Comparison of ENCODE assay signal across 8 mouse cellular contexts in the genomic region with DNA sequence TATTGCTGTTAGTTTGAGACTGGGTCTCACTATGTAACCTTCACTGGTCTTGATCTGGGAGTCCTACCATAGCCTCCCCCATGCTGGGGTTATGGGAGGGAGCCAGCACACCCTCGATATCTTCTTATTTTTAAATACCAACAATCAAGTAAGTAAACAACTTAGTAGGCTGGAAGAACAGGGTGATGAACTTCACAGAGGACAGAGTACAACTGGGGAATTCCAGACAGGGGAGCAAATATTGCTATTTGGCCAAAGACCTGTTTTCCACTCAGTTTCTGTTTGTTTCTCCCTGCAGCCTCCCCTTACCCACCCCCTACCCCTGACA. TPM values are rescaled to one million over a fixed set of nuclear protein-coding genes. Genes with fewer than 3 reads are reported as not detected.
DNase-seq lines count a peak whose midpoint lies in the region; ATAC-seq lines count a peak whose summit lies in the region.

No protein-coding gene starts in this region.

- no peaks in the 10 kb centered on the region for H3K36me3 ChIP-seq in heart, embryonic 16.5 days (ENCODE audit: control insufficient read depth, insufficient read depth)
- H3K36me3 ChIP-seq in hindbrain, embryonic 13.5 days = peaks cover 8% of the 10 kb centered on the region
- H3K36me3 ChIP-seq in midbrain, embryonic 13.5 days = peaks cover 5% of the 10 kb centered on the region; the same call in 1 of the 2 replicates

- no peaks in the 10 kb centered on the region for H3K9me3 ChIP-seq in heart, embryonic 16.5 days (replicated peaks; ENCODE audit: control insufficient read depth, low read length)
- no peaks in the 10 kb centered on the region for H3K9me3 ChIP-seq in hindbrain, embryonic 13.5 days
- no peaks in the 10 kb centered on the region for H3K9me3 ChIP-seq in midbrain, embryonic 13.5 days

- H3K27ac ChIP-seq in heart, embryonic 16.5 days (ENCODE audit: low read length) = peak overlapping the region; percentile 87; the same call in 1 of the 2 replicates
- H3K27ac ChIP-seq in brown adipose tissue, adult 24 weeks (replicated peaks; ENCODE audit: low read depth, low read length) = peak overlapping the region; percentile 97
- 0 out of 2 replicates have a peak overlapping the region, but pooled peaks have one; percentile 96 for H3K27ac ChIP-seq in hindbrain, embryonic 13.5 days
- H3K27ac ChIP-seq in midbrain, embryonic 13.5 days = no peak overlapping the region

- peak overlapping the region; percentile 78 for H3K4me3 ChIP-seq in heart, embryonic 16.5 days (ENCODE audit: low read length)
- peak overlapping the region; percentile 86 for H3K4me3 ChIP-seq in brown adipose tissue, adult 24 weeks (ENCODE audit: insufficient read depth, low read depth, low read length)
- peak overlapping the region; percentile 63 for H3K4me3 ChIP-seq in hindbrain, embryonic 13.5 days
- H3K4me3 ChIP-seq in midbrain, embryonic 13.5 days (replicated peaks) = peak overlapping the region; percentile 56

- ATAC-seq in heart, embryonic 16.5 days (replicated peaks; ENCODE audit: extremely low read depth, insufficient read depth, low FRiP score) = no peak
- ATAC-seq in hindbrain, embryonic 13.5 days (ENCODE audit: low FRiP score) = no peak
- ATAC-seq in midbrain, embryonic 13.5 days = no peak
- ATAC-seq in megakaryocyte-erythroid progenitor cell, adult 5-6 weeks (replicated peaks; ENCODE audit: low FRiP score, low TSS enrichment, poor library complexity, severe bottlenecking) = no peak

- peak overlapping the region; percentile 81 for H3K4me2 ChIP-seq in heart, embryonic 16.5 days (ENCODE audit: low read depth, low read length)
- peak overlapping the region; percentile 89 for H3K4me2 ChIP-seq in hindbrain, embryonic 13.5 days
- peak overlapping the region; percentile 75 for H3K4me2 ChIP-seq in midbrain, embryonic 13.5 days (replicated peaks)

- peaks cover 8% of the 10 kb centered on the region for H3K4me1 ChIP-seq in heart, embryonic 16.5 days (ENCODE audit: control insufficient read depth, insufficient read depth, low read length)
- peaks cover 25% of the 10 kb centered on the region for H3K4me1 ChIP-seq in brown adipose tissue, adult 24 weeks (ENCODE audit: control insufficient read depth, insufficient read depth, insufficient read length, low read length)
- peaks cover 18% of the 10 kb centered on the region for H3K4me1 ChIP-seq in hindbrain, embryonic 13.5 days (replicated peaks)
- peaks cover 16% of the 10 kb centered on the region for H3K4me1 ChIP-seq in midbrain, embryonic 13.5 days (replicated peaks)

- DNase-seq in heart, adult 9 months (ENCODE audit: low spot score in 2 of 2) = no peak
- DNase-seq in natural killer cell, adult 2 months (ENCODE audit: low spot score in 2 of 2) = no peak
- no peak for DNase-seq in embryo, embryonic 10.5 days (ENCODE audit: low spot score)

- no peaks in the 10 kb centered on the region for H3K27me3 ChIP-seq in heart, embryonic 16.5 days (ENCODE audit: control insufficient read depth, insufficient read depth, low read length)
- H3K27me3 ChIP-seq in hindbrain, embryonic 13.5 days = no peaks in the 10 kb centered on the region
- H3K27me3 ChIP-seq in midbrain, embryonic 13.5 days = no peaks in the 10 kb centered on the region

- peak overlapping the region; percentile 86 for H3K9ac ChIP-seq in heart, embryonic 16.5 days (ENCODE audit: low read length)
- peak overlapping the region; percentile 86 for H3K9ac ChIP-seq in hindbrain, embryonic 13.5 days
- peak overlapping the region; percentile 74 for H3K9ac ChIP-seq in midbrain, embryonic 13.5 days (replicated peaks)

- 50% methylated on average over 1 of the region's 1 CpGs for WGBS in heart, embryonic 16.5 days
- WGBS in hindbrain, embryonic 13.5 days = 78% methylated on average over 1 of the region's 1 CpGs
- 48% methylated on average over 1 of the region's 1 CpGs for WGBS in midbrain, embryonic 13.5 days

RNA-seq across cellular contexts. Expression of gene 1600014C10Rik, which starts 1.4 kb away (rescaled TPM):
- polyA plus RNA-seq in heart, embryonic 16.5 days (2015; fragmentation: Nextera tagmentation; extraction: Ambion mirVana) = 20.0 and 25.9 TPM in 2 replicates
- 56.3 and 63.9 TPM in 2 replicates for polyA plus RNA-seq in brown adipose tissue, adult 24 weeks (2012; ENCODE audit: insufficient read depth, insufficient read length, missing spikeins)
- polyA plus RNA-seq in hindbrain, embryonic 13.5 days (2015; fragmentation: Nextera tagmentation; extraction: Ambion mirVana) = 26.1 and 27.5 TPM in 2 replicates
- polyA plus RNA-seq in midbrain, embryonic 13.5 days (2015; fragmentation: Nextera tagmentation; extraction: Ambion mirVana) = 21.7 and 22.6 TPM in 2 replicates
- 8.6 and 9.2 TPM in 2 replicates for total RNA-seq in megakaryocyte-erythroid progenitor cell, adult 5-6 weeks (2014; fragmentation: Nextera tagmentation)
- 4.9 and 9.2 TPM in 2 replicates for total RNA-seq in megakaryocyte-erythroid progenitor cell, adult 5-6 weeks (2017)

RNA-seq across cellular contexts. Expression of gene Plekhf1, which starts 43.4 kb away (rescaled TPM):
- 7.3 and 7.7 TPM in 2 replicates for polyA plus RNA-seq in heart, embryonic 16.5 days (2015; fragmentation: Nextera tagmentation; extraction: Ambion mirVana)
- 1.1 and 3.3 TPM in 2 replicates for polyA plus RNA-seq in brown adipose tissue, adult 24 weeks (2012; ENCODE audit: insufficient read depth, insufficient read length, missing spikeins)
- polyA plus RNA-seq in hindbrain, embryonic 13.5 days (2015; fragmentation: Nextera tagmentation; extraction: Ambion mirVana) = 0.53 and 0.77 TPM in 2 replicates
- polyA plus RNA-seq in midbrain, embryonic 13.5 days (2015; fragmentation: Nextera tagmentation; extraction: Ambion mirVana) = 0.58 TPM in 2 replicates
- total RNA-seq in megakaryocyte-erythroid progenitor cell, adult 5-6 weeks (2014; fragmentation: Nextera tagmentation) = 1.0 TPM in 1 of 2 replicates, not detected in the other
- total RNA-seq in megakaryocyte-erythroid progenitor cell, adult 5-6 weeks (2017) = 0.38 and 0.42 TPM in 2 replicates
